Mouse (Mus musculus): ENCODE data around the gene Snrnp70. TPM values are rescaled to one million over a fixed set of nuclear protein-coding genes. Genes with fewer than 3 reads are reported as not detected.
"Not testable (repeated sequence)": the region's sequence is repeated elsewhere in the genome, so short reads cannot be mapped to it uniquely, and the experiment has no call there.

Snrnp70 gene
- polyA plus RNA-seq, 1 experiment, result 463 TPM

DNA sequence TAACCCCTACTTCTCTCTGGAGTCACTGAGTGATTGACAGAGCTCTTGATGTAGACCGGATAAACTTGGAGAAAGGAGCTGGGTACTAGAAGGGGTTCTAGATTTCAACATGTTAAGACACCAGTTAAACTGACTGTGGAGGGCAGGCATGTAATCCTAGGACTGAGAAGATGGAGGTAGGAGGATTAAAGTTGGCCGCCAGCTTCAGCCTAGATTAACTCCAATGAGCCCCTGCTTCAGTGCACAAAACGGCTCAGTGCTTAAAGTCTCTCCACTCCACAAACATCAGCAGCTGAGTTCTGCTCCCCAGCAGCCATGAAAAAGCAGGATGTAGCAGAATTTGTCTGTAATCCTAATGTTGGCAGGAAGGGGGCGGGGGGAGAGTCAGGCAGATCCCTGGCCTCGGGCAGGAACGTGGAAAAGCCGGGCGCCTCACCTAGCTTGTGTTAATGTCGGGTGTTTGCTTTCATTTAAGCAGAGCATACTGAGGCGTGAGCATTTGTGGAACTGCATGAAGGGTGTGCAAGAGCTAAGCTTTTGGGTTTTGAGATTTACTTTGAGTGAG is 6.1 kb upstream of the Snrnp70 start:
- TF ChIP-seq POLR2A (IDR thresholded peaks at IDR 0.05; ENCODE audit: low read depth, low read length) (no peak), CTCF (IDR thresholded peaks at IDR 0.05; ENCODE audit: borderline replicate concordance, insufficient read depth, low read length) (no peak)
- Histone ChIP-seq H3K4me1 (ENCODE audit: control insufficient read depth, insufficient read depth, low read length) (no peaks in the 10 kb centered on the region), H3K27ac (ENCODE audit: insufficient read depth, low read length) (no peak overlapping the region), H3K4me3 (ENCODE audit: insufficient read depth, low read length) (no peak overlapping the region)

DNA sequence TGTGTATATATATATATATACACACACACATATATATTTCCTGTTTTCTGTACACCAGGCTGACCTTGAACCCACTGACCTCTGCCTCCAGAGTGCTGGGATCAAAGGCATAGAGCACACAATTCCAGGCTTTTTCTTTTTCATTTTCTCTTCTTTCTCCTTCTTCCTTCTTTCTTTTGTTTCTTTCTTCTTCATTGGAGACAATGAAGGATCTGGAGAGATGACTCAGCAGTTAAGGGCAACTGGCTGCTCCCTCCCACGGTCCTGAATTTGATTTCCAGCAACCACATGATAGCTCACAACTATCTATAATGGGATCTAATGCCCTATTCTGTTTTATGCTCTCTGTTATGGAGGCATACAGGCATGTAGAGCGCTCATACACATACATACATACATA is 1.2 kb upstream of the Snrnp70 start:
- Histone ChIP-seq H3K4me3 (ENCODE audit: insufficient read depth, low read length) (no peak overlapping the region), H3K27ac (ENCODE audit: insufficient read depth, low read length) (peak overlapping the region; percentile 63; the same call in 1 of the 2 replicates), H3K4me1 (ENCODE audit: control insufficient read depth, insufficient read depth, low read length) (no peaks in the 10 kb centered on the region)
- no peak for TF ChIP-seq CTCF (IDR thresholded peaks at IDR 0.05; ENCODE audit: borderline replicate concordance, insufficient read depth, low read length)
- TF ChIP-seq POLR2A (IDR thresholded peaks at IDR 0.05; ENCODE audit: low read depth, low read length), result no peak

DNA sequence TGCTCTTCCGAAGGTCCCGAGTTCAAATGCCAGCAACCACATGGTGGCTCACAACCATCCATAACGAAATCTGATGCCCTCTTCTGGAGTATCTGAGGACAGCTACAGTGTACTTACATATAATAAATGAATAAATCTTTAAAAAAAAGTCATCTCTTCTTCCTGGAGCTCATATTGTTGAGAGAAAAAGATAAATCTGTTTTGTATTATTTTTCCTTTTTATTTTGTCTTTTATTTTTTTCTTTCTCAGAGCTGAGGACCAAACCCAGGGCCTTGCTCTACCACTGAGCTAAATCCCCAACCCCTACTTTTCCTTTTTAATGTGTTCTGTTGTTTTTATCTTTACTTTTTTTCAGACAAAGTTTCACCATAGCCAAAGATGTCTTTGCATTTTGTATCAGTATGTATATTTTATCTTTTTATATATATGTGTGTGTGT is 814 bp upstream of the Snrnp70 start:
- H3K4me1 ChIP-seq (ENCODE audit: control insufficient read depth, insufficient read depth, low read length), result not testable (repeated sequence)
- Histone ChIP-seq H3K27ac (ENCODE audit: insufficient read depth, low read length) (peak overlapping the region; percentile 63; the same call in 1 of the 2 replicates), H3K4me3 (ENCODE audit: insufficient read depth, low read length) (peak overlapping the region; percentile 45)

GRCm38 (mm10) chr7:45395129-45395541 is 407 bp downstream of the Snrnp70 start:
- H3K27ac ChIP-seq (ENCODE audit: insufficient read depth, low read length), result peak overlapping the region; percentile 84
- TF ChIP-seq POLR2A (IDR thresholded peaks at IDR 0.05; ENCODE audit: low read depth, low read length) (no peak), CTCF (IDR thresholded peaks at IDR 0.05; ENCODE audit: borderline replicate concordance, insufficient read depth, low read length) (no peak)
- peak overlapping the region; percentile 78 for H3K4me3 ChIP-seq (ENCODE audit: insufficient read depth, low read length)

DNA sequence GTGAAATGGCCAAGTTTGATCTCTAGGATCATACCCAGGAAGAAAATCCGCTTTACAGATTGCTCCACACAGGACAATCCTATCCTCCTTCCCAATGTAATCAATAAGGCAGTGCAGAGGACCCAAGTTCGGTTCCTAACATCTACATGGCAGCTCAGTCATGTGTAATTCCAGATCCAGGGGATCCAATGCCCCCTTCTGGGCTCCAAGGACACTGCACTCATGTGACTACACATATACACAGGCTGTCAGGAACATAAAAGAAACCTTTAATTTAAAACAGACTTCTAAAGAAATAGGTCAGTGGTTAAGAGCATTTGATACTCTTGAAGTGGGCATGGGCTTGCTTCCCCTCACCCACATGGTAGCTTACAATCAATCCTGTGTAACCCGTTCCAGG is 9.5 kb downstream of the Snrnp70 start:
- no peak for TF ChIP-seq CTCF (IDR thresholded peaks at IDR 0.05; ENCODE audit: borderline replicate concordance, insufficient read depth, low read length)
- TF ChIP-seq POLR2A (IDR thresholded peaks at IDR 0.05; ENCODE audit: low read depth, low read length), result no peak
- H3K4me1 ChIP-seq (ENCODE audit: control insufficient read depth, insufficient read depth, low read length), result no peaks in the 10 kb centered on the region
- no peak overlapping the region for H3K27ac ChIP-seq (ENCODE audit: insufficient read depth, low read length)
- no peak overlapping the region for H3K4me3 ChIP-seq (ENCODE audit: insufficient read depth, low read length)

More at GRCm38 (mm10) chr7:45395129-45395541, 407 bp downstream of the Snrnp70 start:
- H3K4me1 ChIP-seq (ENCODE audit: control insufficient read depth, insufficient read depth, low read length), result no peaks in the 10 kb centered on the region

DNA sequence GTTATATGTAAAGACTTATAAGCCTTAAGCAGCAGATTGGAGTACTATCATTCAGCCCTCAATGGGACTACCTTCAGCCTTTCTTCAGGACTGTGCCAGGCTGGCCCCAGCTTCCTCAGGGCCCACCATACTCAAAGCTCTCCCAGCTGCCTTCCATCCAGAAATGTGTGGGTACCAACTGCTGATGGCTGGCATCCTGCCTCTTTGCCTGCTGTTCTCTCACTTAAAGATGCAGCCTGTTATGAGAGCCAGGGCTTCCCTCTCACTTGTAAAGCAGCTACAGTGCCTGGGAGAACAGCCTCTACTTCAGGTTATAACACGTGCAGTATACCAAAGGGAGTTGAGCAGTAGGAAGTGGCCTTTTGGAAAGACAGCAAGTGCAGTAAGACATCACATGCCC is 19.5 kb downstream of the Snrnp70 start:
- TF ChIP-seq CTCF (IDR thresholded peaks at IDR 0.05; ENCODE audit: borderline replicate concordance, insufficient read depth, low read length) (no peak), POLR2A (IDR thresholded peaks at IDR 0.05; ENCODE audit: low read depth, low read length) (no peak)
- Histone ChIP-seq H3K4me3 (ENCODE audit: insufficient read depth, low read length) (no peak overlapping the region), H3K27ac (ENCODE audit: insufficient read depth, low read length) (no peak overlapping the region), H3K4me1 (ENCODE audit: control insufficient read depth, insufficient read depth, low read length) (no peaks in the 10 kb centered on the region)

DNA sequence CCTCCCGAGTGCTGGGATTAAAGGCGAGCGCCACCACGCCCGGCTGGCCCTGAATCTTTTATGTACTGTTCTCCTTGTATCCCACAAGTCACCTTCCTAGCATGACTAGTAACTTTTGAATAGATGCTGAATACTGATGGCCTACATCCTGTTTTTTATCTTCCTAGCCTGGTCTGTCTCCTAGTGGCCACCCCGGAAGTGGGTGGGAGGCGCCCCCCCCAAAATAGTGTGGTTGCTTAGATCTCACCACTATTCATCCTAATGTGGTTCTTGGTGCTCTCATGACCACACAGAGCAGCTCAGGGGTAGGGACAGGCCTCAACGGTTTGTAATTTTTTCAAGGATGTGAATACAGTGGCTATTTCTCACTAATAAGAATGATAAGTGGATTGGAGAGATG is 20.9 kb downstream of the Snrnp70 start:
- TF ChIP-seq POLR2A (IDR thresholded peaks at IDR 0.05; ENCODE audit: low read depth, low read length), result no peak
- no peak for TF ChIP-seq CTCF (IDR thresholded peaks at IDR 0.05; ENCODE audit: borderline replicate concordance, insufficient read depth, low read length)

GRCm38 (mm10) chr7:45372371-45372770 is 23.2 kb downstream of the Snrnp70 start:
- TF ChIP-seq POLR2A (IDR thresholded peaks at IDR 0.05; ENCODE audit: low read depth, low read length), result no peak; the same call in 1 of the 2 replicates
- TF ChIP-seq CTCF (IDR thresholded peaks at IDR 0.05; ENCODE audit: borderline replicate concordance, insufficient read depth, low read length), result no peak
- Histone ChIP-seq H3K27ac (ENCODE audit: insufficient read depth, low read length) (no peak overlapping the region), H3K4me1 (ENCODE audit: control insufficient read depth, insufficient read depth, low read length) (no peaks in the 10 kb centered on the region), H3K4me3 (ENCODE audit: insufficient read depth, low read length) (no peak overlapping the region)

More for the DNA sequence above, 20.9 kb downstream of the Snrnp70 start:
- Histone ChIP-seq H3K4me3 (ENCODE audit: insufficient read depth, low read length) (no peak overlapping the region), H3K4me1 (ENCODE audit: control insufficient read depth, insufficient read depth, low read length) (no peaks in the 10 kb centered on the region), H3K27ac (ENCODE audit: insufficient read depth, low read length) (no peak overlapping the region)

DNA sequence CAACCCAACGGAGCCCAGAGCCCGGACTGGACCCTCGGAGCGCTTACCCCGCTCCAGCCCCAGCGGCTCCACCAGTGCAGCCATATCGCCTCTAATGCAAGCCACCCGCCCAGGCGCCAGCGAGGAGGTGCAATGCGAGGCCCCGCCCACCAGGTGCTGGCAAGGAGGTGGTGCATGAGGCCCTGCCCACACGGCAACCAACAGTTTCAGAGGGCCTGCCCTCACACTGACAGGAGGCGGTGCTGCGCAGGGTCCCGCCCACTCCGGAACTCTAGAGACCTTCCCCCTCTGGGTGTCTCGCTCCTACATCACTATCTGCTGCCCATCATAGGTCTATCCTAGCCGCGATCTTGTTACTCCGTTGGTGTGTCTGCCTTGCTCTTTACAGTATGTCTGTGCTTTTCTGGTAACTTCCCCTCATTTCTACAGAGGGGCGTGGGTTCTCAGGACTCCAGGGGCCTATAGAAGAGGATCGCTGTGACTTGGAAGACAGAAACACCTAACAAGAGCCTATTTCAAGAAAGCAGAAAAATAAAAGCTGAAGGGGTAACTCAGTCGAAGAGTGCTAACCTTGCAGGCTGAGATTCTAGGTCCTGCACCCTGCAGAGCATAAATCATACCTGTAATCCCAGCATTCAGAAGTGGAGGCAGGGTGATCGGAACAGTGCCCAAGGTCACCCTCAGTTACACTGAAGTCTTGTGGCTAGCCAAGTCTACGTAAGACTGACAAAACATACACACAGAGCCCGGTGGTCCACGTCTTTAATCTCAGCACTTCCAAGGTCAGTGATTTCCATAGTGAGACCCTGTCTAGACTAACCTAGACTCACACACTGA is 24.8 kb downstream of the Snrnp70 start, which contains the start of gene Lin7b:
Gene Lin7b (minus strand): TSS at position 109 of the 837 bp plus-strand sequence.
- no peaks in the 10 kb centered on the region for H3K4me1 ChIP-seq (ENCODE audit: control insufficient read depth, insufficient read depth, low read length)
- TF ChIP-seq CTCF (IDR thresholded peaks at IDR 0.05; ENCODE audit: borderline replicate concordance, insufficient read depth, low read length) (no peak), POLR2A (IDR thresholded peaks at IDR 0.05; ENCODE audit: low read depth, low read length) (0 out of 2 replicates have a peak, but pooled peaks have one; percentile 28)
- no peak within 1 kb of the TSS for H3K27ac ChIP-seq (ENCODE audit: insufficient read depth, low read length)
- peak within 1 kb of the TSS; percentile 40 for H3K4me3 ChIP-seq (ENCODE audit: insufficient read depth, low read length)

All from embryonic fibroblast, embryonic 13.5 days (primary cell).